Mouse (Mus musculus) cortical plate, adult 2 months (tissue): ENCODE measurements at regions not wholly inside any gene's neighbourhood (a gene's known extent, or its start where the extent isn't known, plus 50 kb on each side); places are given as distances from the start of the nearest gene placed in this dataset.

Source experiments
- CTCF ChIP-seq: fragments of 200-500 bp; IDR thresholded peaks from 2 replicates; pipeline ENCODE4 v1.5.1; 2011; ENCODE audit warnings: mild to moderate bottlenecking, control low read depth, low read length; ENCODE audit not compliant: insufficient read depth; ENCODE audit errors: extremely low read depth
- POLR2A ChIP-seq: fragments of 200-500 bp; IDR thresholded peaks from 2 replicates; pipeline ENCODE4 v1.6.1; 2011; ENCODE audit warnings: mild to moderate bottlenecking, low read length, control low read depth; ENCODE audit not compliant: insufficient read depth; ENCODE audit errors: extremely low read depth

DNA sequence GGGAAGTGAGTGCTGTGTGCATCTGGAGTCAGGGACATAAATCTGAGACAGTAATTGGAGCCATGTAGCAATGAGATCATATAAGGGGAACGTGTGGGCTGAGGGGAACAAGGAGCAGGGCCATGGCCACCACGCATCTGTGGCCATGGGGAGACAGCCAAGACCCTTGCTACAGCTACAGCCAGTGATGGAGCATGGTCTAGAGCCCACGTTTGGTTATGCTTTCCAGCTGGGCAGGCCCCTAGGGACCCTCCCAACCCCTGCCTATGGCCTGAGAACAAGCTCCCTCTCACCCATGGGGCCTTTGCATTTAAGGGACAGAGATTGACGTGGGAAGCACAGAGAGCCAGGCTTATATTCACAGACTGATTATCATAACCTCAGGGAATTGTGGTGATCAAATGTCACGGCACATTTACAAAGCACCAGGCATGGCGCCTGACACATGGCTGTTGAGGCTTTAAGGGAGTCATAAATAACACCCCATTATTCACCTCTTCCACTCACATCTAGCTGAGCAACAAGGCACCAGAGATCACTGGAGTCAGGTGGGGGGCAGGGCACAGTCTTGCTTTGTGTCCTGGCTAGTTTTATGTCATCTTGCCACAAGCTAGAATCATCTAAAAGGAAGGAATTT lies 118.8 kb downstream of the Ptpn20 start:
- no peak for TF ChIP-seq CTCF
- no peak for TF ChIP-seq POLR2A
